Mouse (Mus musculus): ENCODE data around the gene Gm15093. TPM values are rescaled to one million over a fixed set of nuclear protein-coding genes. Genes with fewer than 3 reads are reported as not detected.
"Not testable (repeated sequence)": the region's sequence is repeated elsewhere in the genome, so short reads cannot be mapped to it uniquely, and the experiment has no call there.

Gene Gm15093
- not detected in 2 replicates for total RNA-seq (2012; rRNA removed)
- not detected in 2 replicates for total RNA-seq (2014; rRNA removed)
- not detected in 2 replicates for polyA plus RNA-seq (2012; ENCODE audit: insufficient read length, low read depth)

DNA sequence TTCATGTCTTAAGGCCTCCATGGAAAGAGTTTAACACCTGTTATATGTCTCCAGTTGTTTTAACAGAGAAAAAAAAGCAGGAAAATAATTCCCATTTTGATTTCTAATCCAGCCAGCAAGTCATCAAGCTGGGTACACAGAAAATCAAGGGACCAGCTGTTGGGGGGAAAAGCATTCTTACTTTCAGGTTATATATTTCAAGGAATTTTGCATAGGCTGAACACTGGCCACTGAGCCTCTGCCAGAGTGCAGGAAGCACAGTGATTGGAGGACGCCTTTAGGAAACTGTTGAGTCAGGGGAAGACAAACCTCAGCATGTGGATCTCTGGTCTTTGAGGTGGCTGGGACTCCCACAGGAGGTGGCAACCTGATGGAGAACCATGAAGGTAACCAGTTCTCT, at the start of gene Gm15093:
Gene Gm15093, plus strand, starts transcription at position 301 of the 400 bp plus-strand sequence.
- H3K27me3 ChIP-seq (replicated peaks); H3K9ac ChIP-seq (ENCODE audit: insufficient read depth, low read depth); dilution Hi-C loops (cut with MboI; ENCODE audit: extremely low pct_ligation_motif_present, extremely low pct_unique_long_range_greater_than_20kb, low sequenced_read_pairs); H3K4me2 ChIP-seq (ENCODE audit: insufficient read depth, low read depth, poor library complexity, severe bottlenecking); in situ Hi-C loops (cut with MboI; ENCODE audit: low pct_ligation_motif_present, low pct_unique_long_range_greater_than_20kb, low sequenced_read_pairs); DNase-seq (ENCODE audit: extremely low read depth); H3K36me3 ChIP-seq (replicated peaks in 1 of 2; ENCODE audit: control insufficient read depth in 1 of 2, insufficient read depth in 1 of 2, low read length in 1 of 2); H3K4me3 ChIP-seq (replicated peaks in 1 of 3; ENCODE audit: low read depth in 2 of 3, low read length in 2 of 3, poor library complexity in 1 of 3); H3K79me2 ChIP-seq (replicated peaks; ENCODE audit: control insufficient read depth, extremely low read depth, insufficient read depth, poor library complexity, severe bottlenecking); H3K27ac ChIP-seq (ENCODE audit: insufficient read depth, low read depth); H3K9me3 ChIP-seq (replicated peaks; ENCODE audit: low read length); H3K4me1 ChIP-seq (ENCODE audit: control insufficient read depth in 1 of 2, insufficient read depth in 2 of 2): not testable (repeated sequence)

Other genes with a start within 250 kb of the Gm15093 start
- not detected in 2 replicates for gene Ott, start 198.1 kb upstream of the Gm15093 start, total RNA-seq (2012; rRNA removed)
- not detected in 2 replicates for gene Ott, start 198.1 kb upstream of the Gm15093 start, total RNA-seq (2014; rRNA removed)
- not detected in 2 replicates for gene Ott, start 198.1 kb upstream of the Gm15093 start, polyA plus RNA-seq (2012; ENCODE audit: insufficient read length, low read depth)
- gene Gm15085, start 175.2 kb downstream of the Gm15093 start, total RNA-seq (2012; rRNA removed) = not detected in 2 replicates
- not detected in 2 replicates for gene Gm15085, start 175.2 kb downstream of the Gm15093 start, total RNA-seq (2014; rRNA removed)
- not detected in 2 replicates for gene Gm15085, start 175.2 kb downstream of the Gm15093 start, polyA plus RNA-seq (2012; ENCODE audit: insufficient read length, low read depth)

All from CH12.LX (cell line).